Mouse (Mus musculus): ENCODE results near the gene Prss56.

Prss56 gene

GRCm38 (mm10) chr1:87232197-87232596 is 49.1 kb downstream of the Prss56 start:
- no peak for DNase-seq (ENCODE audit: low spot score in 2 of 2)

Data from thymus, postnatal 10 days (tissue).